Mouse (Mus musculus) heart, postnatal 0 days (tissue): ENCODE measurements at regions not wholly inside any gene's neighbourhood (a gene's known extent, or its start where the extent isn't known, plus 50 kb on each side); places are given as distances from the start of the nearest gene placed in this dataset.

ENCODE experiments used
- CTCF ChIP-seq: IDR thresholded peaks from 2 replicates; pipeline ENCODE4 v1.5.1; 2016; ENCODE audit warnings: antibody characterized with exemption, control low read depth, low read depth
- EP300 ChIP-seq: IDR thresholded peaks from 2 replicates; pipeline ENCODE4 v1.6.1; 2016; ENCODE audit warnings: antibody characterized with exemption, low read depth

- TF ChIP-seq CTCF (no peak), EP300 (no peak)
Observed at GRCm38 (mm10) chr4:11897231-11897630, 83.8 kb downstream of the Gm10604 start.
